Mouse (Mus musculus) midbrain, embryonic 13.5 days (tissue): ENCODE measurements at regions not wholly inside any gene's neighbourhood (a gene's known extent, or its start where the extent isn't known, plus 50 kb on each side); places are given as distances from the start of the nearest gene placed in this dataset.

Experiments used
- ATAC-seq: fragments of 200-750 bp; cut with Nextera tagmentation; 2 replicates; pipeline ENCODE4 v1.8.0; 2017; ENCODE audit warnings: mild to moderate bottlenecking, moderate TSS enrichment, moderate library complexity
- H3K27ac ChIP-seq: fragments of 300-500 bp; sonication (generic); 2 replicates; pipeline ENCODE4 v1.5.1; 2015; ENCODE audit warnings: inconsistent platforms, mild to moderate bottlenecking, moderate library complexity
- H3K27me3 ChIP-seq: fragments of 300-500 bp; sonication (generic); 2 replicates; pipeline ENCODE4 v1.6.1; 2015; ENCODE audit warnings: mild to moderate bottlenecking, inconsistent platforms
- H3K36me3 ChIP-seq: fragments of 300-500 bp; sonication (generic); 2 replicates; pipeline ENCODE4 v1.6.1; 2015; ENCODE audit warnings: mild to moderate bottlenecking, inconsistent platforms
- H3K4me1 ChIP-seq: fragments of 300-500 bp; sonication (generic); replicated peaks from 2 replicates; pipeline ENCODE4 v1.6.1; 2015; ENCODE audit warnings: inconsistent platforms
- H3K4me2 ChIP-seq: fragments of 300-500 bp; sonication (generic); replicated peaks from 2 replicates; pipeline ENCODE4 v1.6.1; 2015; ENCODE audit warnings: moderate library complexity, mild to moderate bottlenecking, inconsistent platforms
- H3K4me3 ChIP-seq: fragments of 300-500 bp; sonication (generic); replicated peaks from 2 replicates; pipeline ENCODE4 v1.5.1; 2015; ENCODE audit warnings: mild to moderate bottlenecking, inconsistent platforms
- H3K9ac ChIP-seq: fragments of 300-500 bp; sonication (generic); replicated peaks from 2 replicates; pipeline ENCODE4 v1.6.1; 2015; ENCODE audit warnings: mild to moderate bottlenecking, inconsistent platforms
- H3K9me3 ChIP-seq: fragments of 300-500 bp; sonication (generic); 2 replicates; pipeline ENCODE4 v1.6.1; 2016; ENCODE audit warnings: mild to moderate bottlenecking, inconsistent platforms
- WGBS: fragments of 180-500 bp; shearing (Covaris S2); methylation state at CpG from one replicate; pipeline ENCODE4 v1.1.7; 2015; 5-methylcytosine and 5-hydroxymethylcytosine counted together

GRCm38 (mm10) chr8:104032179-104032578 lies 69.2 kb upstream of the Cdh5 start:
- Histone ChIP-seq H3K4me2 (no peak overlapping the region), H3K36me3 (no peaks in the 10 kb centered on the region), H3K9me3 (no peaks in the 10 kb centered on the region), H3K4me1 (peaks cover 3% of the 10 kb centered on the region; the same call in 1 of the 2 replicates), H3K9ac (no peak overlapping the region), H3K27me3 (peaks cover 4% of the 10 kb centered on the region; the same call in 1 of the 2 replicates), H3K27ac (no peak overlapping the region), H3K4me3 (no peak overlapping the region)
- no peak for ATAC-seq
- 95% methylated on average over 2 of the region's 2 CpGs for WGBS

- ATAC-seq, result no peak
- no peak overlapping the region for H3K9ac ChIP-seq
- 59% methylated on average over 2 of the region's 2 CpGs for WGBS
- no peak overlapping the region for H3K27ac ChIP-seq
- H3K4me1 ChIP-seq, result peaks cover 3% of the 10 kb centered on the region; the same call in 1 of the 2 replicates
- no peaks in the 10 kb centered on the region; the same call in 1 of the 2 replicates for H3K27me3 ChIP-seq
- no peak overlapping the region for H3K4me3 ChIP-seq
- H3K9me3 ChIP-seq, result no peaks in the 10 kb centered on the region
- no peak overlapping the region for H3K4me2 ChIP-seq
- H3K36me3 ChIP-seq, result no peaks in the 10 kb centered on the region
These were observed 68.3 kb upstream of the Cdh5 start for GRCm38 (mm10) chr8:104033148-104033547.

GRCm38 (mm10) chr8:104034286-104034685 lies 67.1 kb upstream of the Cdh5 start:
- Histone ChIP-seq H3K4me3 (no peak overlapping the region), H3K4me2 (no peak overlapping the region), H3K9me3 (no peaks in the 10 kb centered on the region), H3K36me3 (no peaks in the 10 kb centered on the region), H3K9ac (no peak overlapping the region), H3K27me3 (no peaks in the 10 kb centered on the region), H3K27ac (no peak overlapping the region), H3K4me1 (peaks cover 6% of the 10 kb centered on the region)
- no peak for ATAC-seq
- WGBS, result 84% methylated on average over 3 of the region's 3 CpGs

DNA sequence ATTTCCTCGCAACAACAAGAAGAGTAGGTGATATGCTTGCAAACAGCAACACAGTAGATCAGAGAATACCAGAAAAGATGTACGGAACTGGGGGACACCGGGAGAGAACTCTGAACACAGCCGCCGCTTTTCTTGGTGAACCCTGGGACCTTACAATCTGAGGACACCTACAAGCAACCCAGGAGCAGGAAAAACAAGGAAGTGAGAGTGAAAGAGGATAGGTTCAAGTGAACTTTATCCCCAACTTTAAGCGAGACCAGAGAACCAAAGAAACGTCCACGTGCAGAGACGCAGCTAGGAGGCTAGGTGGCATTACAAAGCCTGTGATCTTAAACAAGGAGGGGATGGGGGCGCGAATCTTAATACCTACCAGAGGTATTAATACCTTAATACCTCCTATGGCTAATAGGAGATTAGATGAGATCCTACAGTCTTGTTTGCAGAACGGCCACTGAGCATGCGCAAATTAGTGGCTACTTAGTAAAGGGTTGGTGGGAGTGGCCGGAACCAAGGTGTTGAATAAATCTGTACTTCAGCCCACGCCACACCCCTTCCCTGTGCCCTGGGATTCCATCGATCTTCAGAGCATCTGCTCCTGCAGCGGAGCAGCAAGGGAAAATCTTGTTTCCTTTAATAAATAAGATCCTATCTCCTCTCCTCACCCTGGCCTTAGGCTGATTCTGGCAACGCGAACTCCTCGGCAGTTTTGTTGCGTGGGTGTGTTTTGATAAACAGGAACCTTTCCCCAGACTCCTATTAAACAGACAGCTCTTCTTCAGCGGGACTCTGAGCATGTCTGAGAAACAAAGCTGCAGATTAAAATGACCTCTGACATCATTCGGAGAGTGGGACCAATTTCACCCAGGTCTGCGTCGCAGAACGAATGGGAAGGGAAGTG lies 64.6 kb upstream of the Cdh5 start:
- Histone ChIP-seq H3K27ac (no peak overlapping the region), H3K27me3 (no peaks in the 10 kb centered on the region), H3K4me3 (no peak overlapping the region), H3K36me3 (no peaks in the 10 kb centered on the region), H3K9me3 (no peaks in the 10 kb centered on the region), H3K4me2 (no peak overlapping the region), H3K4me1 (peaks cover 6% of the 10 kb centered on the region), H3K9ac (no peak overlapping the region)
- ATAC-seq, result no peak
- 83% methylated on average over 26 of the region's 26 CpGs for WGBS

DNA sequence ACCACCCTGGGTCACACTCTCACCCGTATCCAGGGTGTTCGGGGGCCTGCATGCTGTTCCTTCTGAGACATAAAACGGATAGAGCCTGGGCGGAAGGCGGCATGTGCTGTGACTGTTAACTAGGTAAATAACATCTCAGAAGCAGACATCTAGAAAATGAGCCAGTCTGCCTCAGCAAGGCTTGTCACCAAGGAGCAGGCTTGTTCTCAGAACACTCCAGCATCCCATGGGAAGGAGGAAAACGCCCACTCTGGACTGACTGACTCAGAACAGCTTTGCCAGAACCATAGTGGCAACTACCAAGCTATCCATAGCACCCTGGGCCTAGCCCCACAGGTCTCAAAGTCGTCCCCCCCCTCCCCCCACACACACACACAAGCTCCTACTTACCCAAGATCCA lies 63.8 kb upstream of the Cdh5 start:
- Histone ChIP-seq H3K9me3 (no peaks in the 10 kb centered on the region), H3K4me2 (no peak overlapping the region), H3K27ac (no peak overlapping the region), H3K27me3 (no peaks in the 10 kb centered on the region), H3K4me1 (peaks cover 12% of the 10 kb centered on the region), H3K9ac (no peak overlapping the region), H3K36me3 (no peaks in the 10 kb centered on the region), H3K4me3 (no peak overlapping the region)
- WGBS, result 80% methylated on average over 7 of the region's 7 CpGs
- ATAC-seq, result no peak

GRCm38 (mm10) chr8:104039526-104039925 lies 61.9 kb upstream of the Cdh5 start:
- no peak overlapping the region for H3K9ac ChIP-seq
- ATAC-seq, result peak; percentile 7; the same call in 1 of the 2 replicates

GRCm38 (mm10) chr8:104041522-104041921 lies 59.9 kb upstream of the Cdh5 start:
- ATAC-seq, result no peak

More at GRCm38 (mm10) chr8:104039526-104039925, 61.9 kb upstream of the Cdh5 start:
- no peaks in the 10 kb centered on the region for H3K36me3 ChIP-seq
- H3K4me2 ChIP-seq, result no peak overlapping the region
- H3K27ac ChIP-seq, result no peak overlapping the region
- 92% methylated on average over 12 of the region's 12 CpGs for WGBS
- no peaks in the 10 kb centered on the region for H3K27me3 ChIP-seq
- H3K9me3 ChIP-seq, result no peaks in the 10 kb centered on the region
- no peak overlapping the region for H3K4me3 ChIP-seq
- peaks cover 18% of the 10 kb centered on the region for H3K4me1 ChIP-seq

GRCm38 (mm10) chr8:104042434-104042833 lies 59.0 kb upstream of the Cdh5 start:
- Histone ChIP-seq H3K4me2 (no peak overlapping the region), H3K27me3 (no peaks in the 10 kb centered on the region), H3K4me3 (no peak overlapping the region), H3K9ac (no peak overlapping the region), H3K4me1 (peaks cover 21% of the 10 kb centered on the region), H3K36me3 (no peaks in the 10 kb centered on the region), H3K27ac (no peak overlapping the region), H3K9me3 (no peaks in the 10 kb centered on the region)
- 35% methylated on average over 8 of the region's 8 CpGs for WGBS
- no peak for ATAC-seq

More at GRCm38 (mm10) chr8:104041522-104041921, 59.9 kb upstream of the Cdh5 start:
- Histone ChIP-seq H3K9me3 (no peaks in the 10 kb centered on the region), H3K27me3 (no peaks in the 10 kb centered on the region), H3K36me3 (no peaks in the 10 kb centered on the region), H3K4me1 (peaks cover 18% of the 10 kb centered on the region), H3K27ac (no peak overlapping the region), H3K4me3 (no peak overlapping the region), H3K4me2 (no peak overlapping the region), H3K9ac (no peak overlapping the region)
- WGBS, result 87% methylated on average over 5 of the region's 5 CpGs

- H3K27ac ChIP-seq, result no peak overlapping the region
- H3K36me3 ChIP-seq, result no peaks in the 10 kb centered on the region
- 84% methylated on average over 5 of the region's 5 CpGs for WGBS
- peaks cover 4% of the 10 kb centered on the region; the same call in 1 of the 2 replicates for H3K4me1 ChIP-seq
- H3K9ac ChIP-seq, result no peak overlapping the region
- 0 out of 2 replicates have a peak, but pooled peaks cover 3% of the 10 kb centered on the region for H3K27me3 ChIP-seq
- H3K4me3 ChIP-seq, result no peak overlapping the region
- ATAC-seq, result no peak
- no peaks in the 10 kb centered on the region for H3K9me3 ChIP-seq
- H3K4me2 ChIP-seq, result no peak overlapping the region
These were observed 53.4 kb upstream of the Cdh5 start for GRCm38 (mm10) chr8:104048037-104048436.

GRCm38 (mm10) chr8:104049181-104049580 lies 52.2 kb upstream of the Cdh5 start:
- Histone ChIP-seq H3K4me1 (peaks cover 3% of the 10 kb centered on the region; the same call in 1 of the 2 replicates), H3K9me3 (no peaks in the 10 kb centered on the region), H3K4me2 (no peak overlapping the region), H3K9ac (no peak overlapping the region), H3K36me3 (no peaks in the 10 kb centered on the region), H3K4me3 (no peak overlapping the region), H3K27ac (no peak overlapping the region), H3K27me3 (0 out of 2 replicates have a peak, but pooled peaks cover 3% of the 10 kb centered on the region)
- WGBS, result 90% methylated on average over 6 of the region's 6 CpGs
- ATAC-seq, result no peak

DNA sequence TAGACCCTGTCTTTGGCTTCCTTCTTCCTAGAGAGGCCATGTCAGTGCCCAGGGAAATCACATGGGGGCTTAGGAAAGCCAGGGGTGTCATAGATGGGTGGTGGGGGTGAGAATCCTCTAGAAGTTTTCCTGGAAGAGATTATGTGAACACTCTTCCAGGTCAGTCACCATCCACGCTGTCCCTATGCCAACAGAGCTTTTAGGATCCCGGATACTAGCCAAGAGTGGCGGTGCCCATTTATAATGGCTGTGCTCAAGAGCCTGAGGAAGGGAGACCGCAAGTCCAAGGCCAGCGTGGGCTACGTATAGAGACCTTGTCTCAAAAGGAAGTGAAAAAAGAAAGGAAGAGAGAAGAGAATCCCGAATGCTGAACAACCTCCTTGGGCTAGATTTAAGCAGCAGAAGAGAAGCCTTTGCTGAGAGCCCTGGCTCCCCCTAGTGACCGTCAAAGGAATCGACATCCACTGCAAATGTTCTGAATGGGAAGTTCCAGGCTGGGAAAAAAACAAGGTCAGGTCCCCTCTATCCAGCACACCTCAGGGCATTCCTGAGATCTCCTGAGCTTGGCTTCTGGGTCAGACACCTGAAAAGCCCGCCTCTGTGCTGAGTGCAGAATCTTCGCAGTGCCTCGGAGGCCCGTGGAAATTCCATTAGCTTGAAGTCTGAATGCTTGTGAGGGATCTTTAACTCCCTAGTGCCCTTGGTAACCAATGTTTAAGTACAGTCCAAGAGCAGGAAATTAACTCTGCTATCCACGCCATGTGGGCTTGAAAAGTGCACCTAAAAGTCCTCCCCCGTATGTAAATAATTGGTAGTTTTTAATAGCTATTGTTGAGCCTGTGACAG lies 50.5 kb upstream of the Cdh5 start:
- Histone ChIP-seq H3K27me3 (0 out of 2 replicates have a peak, but pooled peaks cover 3% of the 10 kb centered on the region), H3K4me3 (no peak overlapping the region), H3K9me3 (no peaks in the 10 kb centered on the region), H3K9ac (no peak overlapping the region), H3K27ac (no peak overlapping the region), H3K4me1 (peaks cover 3% of the 10 kb centered on the region; the same call in 1 of the 2 replicates), H3K4me2 (no peak overlapping the region), H3K36me3 (no peaks in the 10 kb centered on the region)
- 33% methylated on average over 15 of the region's 15 CpGs for WGBS
- peak; percentile 68 for ATAC-seq

DNA sequence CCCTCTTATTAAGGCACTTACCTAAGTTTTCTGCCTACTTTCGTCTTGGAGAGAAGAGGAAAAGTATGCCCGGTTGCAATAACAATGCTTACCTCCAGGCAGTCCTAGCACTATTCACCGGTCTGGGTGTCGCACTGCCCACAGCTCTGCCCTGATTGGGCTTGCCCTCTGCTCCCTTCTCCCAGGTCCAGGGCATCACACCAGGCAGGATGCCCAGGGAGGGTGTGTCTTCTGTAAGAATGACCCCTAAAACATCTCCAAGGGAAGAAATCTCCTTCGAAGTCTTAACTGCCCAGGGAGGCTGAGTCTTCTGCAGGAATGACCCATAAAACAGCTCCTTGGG lies 49.9 kb upstream of the Cdh5 start:
- WGBS, result 59% methylated on average over 5 of the region's 5 CpGs
- Histone ChIP-seq H3K9me3 (no peaks in the 10 kb centered on the region), H3K27me3 (0 out of 2 replicates have a peak, but pooled peaks cover 3% of the 10 kb centered on the region), H3K4me2 (no peak overlapping the region), H3K36me3 (no peaks in the 10 kb centered on the region), H3K4me1 (peaks cover 3% of the 10 kb centered on the region; the same call in 1 of the 2 replicates), H3K4me3 (no peak overlapping the region), H3K9ac (no peak overlapping the region), H3K27ac (no peak overlapping the region)
- no peak for ATAC-seq
